Mouse (Mus musculus) T-helper 1 cell (primary cell): ENCODE results near the gene Myo18b.

ENCODE experiments used
- in situ Hi-C: fragments of 300-600 bp; cut with MboI, MseI; formaldehyde crosslinking; loops from one replicate; pipeline ENCODE4 v1.15.1; 2025; ENCODE audit warnings: high pct_unique_total_duplicates

Gene Myo18b

DNA sequence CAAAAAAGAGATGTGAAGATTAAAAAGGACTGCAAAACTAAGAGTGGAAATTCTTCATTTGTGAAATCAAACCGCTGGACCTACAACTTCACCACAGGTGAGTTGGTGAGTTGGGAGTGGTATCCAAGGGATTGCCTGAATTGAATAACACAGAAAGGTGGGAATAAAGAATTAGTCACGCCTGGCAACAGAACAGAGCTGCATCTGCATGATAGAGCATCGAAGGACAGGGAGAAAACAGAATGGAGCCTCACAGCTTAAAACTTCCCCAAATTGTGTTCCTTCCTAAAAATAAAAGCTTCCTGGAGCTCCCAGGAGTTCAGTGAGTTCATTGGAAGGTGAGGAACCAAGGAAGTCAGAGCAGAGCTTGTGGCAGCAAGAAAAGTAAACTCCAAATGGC lies 73.7 kb downstream of the Myo18b start:
- in situ Hi-C loops = no loop called here

DNA sequence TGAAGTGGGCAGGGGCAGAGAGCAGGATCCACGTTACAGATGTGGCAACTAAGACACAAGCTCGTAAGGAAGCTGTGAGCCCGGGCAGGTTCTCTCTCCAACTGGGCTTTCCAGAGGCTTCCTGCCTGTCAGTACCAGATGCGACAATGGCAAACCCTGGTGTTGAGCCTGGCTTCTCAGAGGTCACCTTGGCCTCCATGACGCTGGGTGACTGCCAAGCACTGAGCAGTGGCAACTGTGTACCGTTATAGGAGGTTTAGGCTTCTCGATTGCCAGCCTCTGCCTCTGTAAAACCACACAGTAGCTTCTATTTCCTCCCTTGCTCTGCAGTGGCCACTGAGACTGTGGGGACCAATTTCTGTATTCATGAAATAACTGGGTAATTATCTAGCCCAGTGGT lies 81.1 kb downstream of the Myo18b start:
- in situ Hi-C loops = no loop called here

DNA sequence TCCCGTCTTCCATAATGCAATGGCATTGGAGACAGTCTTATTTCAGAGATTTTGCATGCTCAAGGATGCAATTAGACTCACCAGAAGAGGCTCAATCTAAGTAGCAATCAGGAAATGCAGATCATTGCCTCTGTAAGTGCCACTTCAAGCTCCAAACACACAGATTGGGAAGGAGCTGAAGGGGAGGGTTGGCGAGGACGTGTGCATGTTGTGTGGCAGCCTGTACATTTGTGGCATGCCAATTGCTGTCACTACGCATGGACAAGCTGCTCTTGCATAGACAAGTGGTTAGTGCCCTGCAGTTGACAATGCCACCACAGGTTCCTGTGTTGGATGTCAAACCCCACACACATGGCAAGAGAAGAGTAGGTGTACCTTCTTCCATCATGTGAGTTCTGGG lies 88.5 kb downstream of the Myo18b start:
- in situ Hi-C loops = no loop called here

DNA sequence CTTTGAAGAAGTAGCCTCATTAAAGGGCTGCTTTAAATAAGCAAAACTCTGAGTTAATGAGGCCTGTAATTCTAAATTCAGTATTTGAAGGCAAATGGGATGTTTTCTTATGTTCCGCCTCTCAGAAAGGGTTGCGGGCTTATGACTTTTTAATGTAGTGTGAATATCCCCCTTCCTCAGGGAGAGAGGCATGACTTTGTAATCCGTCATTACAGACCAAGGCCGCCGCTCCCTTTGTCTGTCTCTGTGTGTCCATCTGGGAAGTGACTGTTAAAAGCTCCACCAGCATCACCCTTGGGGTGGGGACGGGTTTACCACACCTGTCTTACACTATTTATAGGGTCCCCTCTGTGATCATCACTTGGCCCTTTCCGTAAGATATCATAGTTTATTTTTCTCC lies 100.1 kb downstream of the Myo18b start:
- in situ Hi-C loops = no loop called here

- in situ Hi-C loops = no loop called here
Measured at GRCm38 (mm10) chr5:112791792-112792780, 104.1 kb downstream of the Myo18b start.

- in situ Hi-C loops = no loop called here
Measured at GRCm38 (mm10) chr5:112790376-112791111, 105.6 kb downstream of the Myo18b start.

- in situ Hi-C loops = no loop called here
Measured at GRCm38 (mm10) chr5:112788441-112788840, 107.7 kb downstream of the Myo18b start.

GRCm38 (mm10) chr5:112786788-112787187 lies 109.4 kb downstream of the Myo18b start:
- in situ Hi-C loops = no loop called here

DNA sequence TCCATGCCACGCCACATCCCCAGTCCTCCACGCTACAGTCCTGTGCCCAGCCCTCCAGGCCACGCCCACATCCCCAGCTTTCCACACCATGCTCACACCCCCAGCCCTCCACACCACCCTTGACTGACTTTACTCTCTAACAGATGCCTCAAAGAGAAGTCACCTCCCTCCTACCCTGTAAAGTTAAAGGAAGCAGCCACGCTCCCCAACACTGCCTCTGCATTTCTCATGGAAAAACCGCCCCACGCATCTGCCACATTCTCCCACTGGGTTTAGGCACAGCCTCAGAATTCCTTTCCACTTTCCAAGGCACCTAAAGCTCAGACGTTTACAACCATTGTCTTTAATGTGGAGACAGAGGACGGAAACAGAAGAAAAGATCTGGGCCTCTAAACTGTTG lies 110.1 kb downstream of the Myo18b start:
- in situ Hi-C loops = no loop called here

DNA sequence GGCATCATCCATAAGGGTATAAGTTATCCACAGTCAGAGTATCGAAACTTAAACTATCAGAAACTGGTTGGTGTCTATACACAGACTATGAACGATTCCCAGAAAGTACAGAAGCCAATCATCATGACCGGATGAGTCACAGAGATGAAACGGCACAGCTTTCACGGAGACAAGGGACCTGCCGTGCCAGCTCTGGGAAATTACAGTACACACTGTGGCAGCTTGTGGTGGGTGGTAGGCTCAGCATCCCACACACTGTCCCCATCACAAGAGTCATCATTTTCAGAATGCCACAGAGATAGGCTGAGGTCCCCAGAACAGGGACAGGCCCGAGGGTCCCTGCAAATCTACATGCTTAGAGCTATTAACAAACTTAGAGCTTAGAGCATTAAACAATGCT lies 114.4 kb downstream of the Myo18b start:
- in situ Hi-C loops = no loop called here

GRCm38 (mm10) chr5:112781231-112781630 lies 114.9 kb downstream of the Myo18b start:
- in situ Hi-C loops = no loop called here

GRCm38 (mm10) chr5:112780383-112780782 lies 115.8 kb downstream of the Myo18b start:
- in situ Hi-C loops = no loop called here

- in situ Hi-C loops = no loop called here
Measured at GRCm38 (mm10) chr5:112776781-112777405, 119.3 kb downstream of the Myo18b start.

- in situ Hi-C loops = no loop called here
Measured at GRCm38 (mm10) chr5:112773429-112773828, 122.7 kb downstream of the Myo18b start.

DNA sequence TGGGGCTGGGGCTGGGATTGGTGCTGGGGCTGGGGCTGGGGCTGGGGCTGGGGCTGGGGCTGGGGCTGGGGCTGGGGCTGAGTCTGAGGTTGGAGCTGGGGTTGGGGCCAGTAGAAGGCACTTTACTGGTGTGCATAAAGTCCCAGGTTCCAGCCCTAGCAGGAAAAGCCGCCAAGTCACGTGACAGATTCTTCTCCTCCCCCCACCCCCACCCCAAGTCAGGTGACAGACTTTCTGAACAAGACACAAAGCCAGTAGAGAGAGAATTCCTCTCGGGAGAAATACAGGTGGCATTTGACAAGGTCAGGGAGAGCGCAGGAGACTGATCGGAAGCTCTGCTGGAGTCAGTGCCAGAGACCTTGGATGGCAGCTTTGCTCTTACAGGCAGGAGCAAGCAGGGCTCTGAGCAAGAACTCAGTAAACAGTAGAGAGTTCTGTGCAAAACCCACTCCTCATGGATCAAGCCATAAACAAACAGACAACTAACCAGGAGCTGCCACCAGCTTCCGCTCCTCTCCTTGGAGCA lies 124.7 kb downstream of the Myo18b start:
- in situ Hi-C loops = no loop called here

GRCm38 (mm10) chr5:112769721-112770119 lies 126.4 kb downstream of the Myo18b start:
- in situ Hi-C loops = no loop called here

DNA sequence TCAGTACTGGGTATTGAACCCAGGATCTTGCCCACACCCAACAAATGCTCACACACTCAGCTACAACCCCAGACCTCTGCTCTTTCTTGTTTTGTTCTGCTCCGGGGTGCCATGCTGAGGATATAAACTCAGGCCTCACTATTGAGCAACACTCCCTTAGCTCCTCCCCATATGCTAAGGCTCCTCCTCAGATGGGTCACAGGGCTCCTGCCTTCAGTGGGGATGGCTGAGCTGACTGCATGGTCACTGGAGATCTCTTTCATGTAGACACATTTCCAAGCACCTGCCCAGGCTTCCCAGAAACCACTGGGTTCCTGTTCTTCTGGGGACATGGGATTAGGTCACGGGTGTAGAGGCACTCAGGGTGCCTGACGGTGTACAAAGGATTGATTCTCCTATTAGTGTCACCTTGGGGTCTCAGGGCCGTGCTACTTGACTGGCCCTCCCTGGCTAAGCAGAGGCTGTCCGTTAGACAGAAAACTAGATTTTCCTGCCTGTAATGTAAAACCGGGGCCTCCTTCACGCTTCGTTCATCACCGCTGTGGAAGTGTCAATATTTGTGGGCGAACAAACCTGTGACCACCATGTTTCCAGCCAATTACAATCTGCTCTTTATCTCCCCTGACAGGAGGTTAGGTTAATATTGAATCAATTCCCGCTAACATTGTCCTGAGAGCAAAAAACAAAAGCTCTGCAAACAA lies 127.0 kb downstream of the Myo18b start:
- in situ Hi-C loops = no loop called here

- in situ Hi-C loops = no loop called here
Measured at GRCm38 (mm10) chr5:112768556-112768955, 127.6 kb downstream of the Myo18b start.

- in situ Hi-C loops = loop anchor here (5.0 kb wide), 1 partner anchor 304 kb away; no protein-coding TSS in a partner anchor
Measured at GRCm38 (mm10) chr5:112761415-112762075, 134.6 kb downstream of the Myo18b start.

GRCm38 (mm10) chr5:112755581-112755980 lies 140.6 kb downstream of the Myo18b start:
- in situ Hi-C loops = no loop called here

DNA sequence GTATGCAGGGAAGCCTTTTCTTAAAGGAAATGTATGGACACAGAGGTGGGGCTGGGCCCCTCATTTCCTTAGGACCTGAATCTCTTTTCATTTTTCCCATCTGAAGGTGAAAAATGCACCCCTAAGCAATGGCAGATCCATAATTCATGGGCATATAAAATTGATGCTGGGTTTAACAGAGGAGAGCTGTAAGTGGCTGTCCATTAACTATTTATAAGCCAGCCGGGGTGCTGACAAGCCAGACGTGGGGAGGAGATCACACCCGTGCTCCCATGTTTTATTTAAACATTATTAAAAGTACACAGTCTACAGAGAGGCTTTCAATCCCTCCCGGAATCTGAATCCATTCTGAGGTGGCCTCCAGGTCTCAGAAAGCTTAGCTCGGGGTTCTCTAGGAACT lies 146.5 kb downstream of the Myo18b start:
- in situ Hi-C loops = no loop called here
